Mouse (Mus musculus) urinary bladder, postnatal 4 days (tissue): ENCODE measurements around the gene Ttc19.
"Not testable (repeated sequence)": the region's sequence is repeated elsewhere in the genome, so short reads cannot be mapped to it uniquely, and the experiment has no call there.

ENCODE experiments used
- DNase-seq, 2 experiments: peaks; one replicate each; pipeline ENCODE4 v3.0.0; 2021 to 2022; ENCODE audit warnings: low spot score in 2 of 2

Ttc19 gene

DNA sequence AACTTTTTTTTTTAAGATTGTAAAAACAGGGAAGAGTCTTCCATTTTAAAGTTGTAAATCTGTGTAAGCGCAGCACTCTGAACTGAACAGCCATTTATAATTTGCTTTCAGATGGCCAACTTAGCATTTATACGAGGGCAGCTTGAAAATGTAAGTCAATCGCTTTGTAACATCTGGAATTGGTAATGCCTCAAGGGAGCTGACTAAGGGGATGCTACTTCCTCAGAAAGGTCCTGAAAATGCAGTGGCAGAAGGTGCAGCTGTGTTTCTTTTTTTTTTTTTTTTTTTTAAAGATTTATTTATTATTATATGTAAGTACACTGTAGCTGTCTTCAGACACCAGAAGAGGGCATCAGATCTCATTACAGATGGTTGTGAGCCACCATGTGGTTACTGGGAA is 2.7 kb downstream of the Ttc19 start:
- not testable (repeated sequence) for DNase-seq

DNA sequence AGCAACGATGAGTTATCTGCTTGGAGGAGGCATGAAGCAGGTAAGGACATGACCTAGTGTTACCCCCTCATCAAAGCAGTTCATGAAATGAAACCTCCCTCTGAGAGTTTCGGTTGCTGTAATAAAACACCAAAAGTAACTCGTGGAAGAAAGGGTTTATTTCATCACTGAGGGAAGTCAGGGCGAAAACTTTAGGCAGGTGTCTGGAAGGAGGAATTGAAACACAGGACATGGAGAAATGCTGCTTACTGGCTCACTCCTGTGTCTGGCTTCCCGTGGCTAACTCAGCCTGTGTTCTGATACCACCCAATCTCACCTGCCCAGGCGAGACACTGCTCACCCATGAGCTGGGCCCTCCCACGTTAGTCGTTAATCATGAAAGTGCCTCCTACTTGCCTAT is 3.7 kb downstream of the Ttc19 start:
- DNase-seq = no peak

DNA sequence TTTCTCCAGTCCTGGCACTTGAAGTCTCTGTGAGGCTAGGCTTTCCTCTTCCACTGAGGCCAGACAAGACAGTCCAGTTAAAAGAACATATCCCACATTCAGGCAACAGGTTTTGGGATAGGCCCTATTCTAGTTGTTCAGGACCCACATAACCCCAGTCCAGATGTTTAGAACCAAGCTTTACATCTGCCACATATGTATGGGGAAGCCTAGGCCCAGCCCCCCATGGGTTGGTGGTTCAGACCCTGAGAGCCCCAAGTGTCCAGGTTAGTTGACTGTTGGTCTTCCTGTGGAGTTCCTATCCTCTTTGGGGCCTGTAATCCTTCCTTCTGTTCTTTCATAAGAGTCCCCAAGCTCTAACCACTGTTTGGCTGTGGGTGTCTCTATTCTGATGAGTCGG is 6.4 kb downstream of the Ttc19 start:
- no peak for DNase-seq

DNA sequence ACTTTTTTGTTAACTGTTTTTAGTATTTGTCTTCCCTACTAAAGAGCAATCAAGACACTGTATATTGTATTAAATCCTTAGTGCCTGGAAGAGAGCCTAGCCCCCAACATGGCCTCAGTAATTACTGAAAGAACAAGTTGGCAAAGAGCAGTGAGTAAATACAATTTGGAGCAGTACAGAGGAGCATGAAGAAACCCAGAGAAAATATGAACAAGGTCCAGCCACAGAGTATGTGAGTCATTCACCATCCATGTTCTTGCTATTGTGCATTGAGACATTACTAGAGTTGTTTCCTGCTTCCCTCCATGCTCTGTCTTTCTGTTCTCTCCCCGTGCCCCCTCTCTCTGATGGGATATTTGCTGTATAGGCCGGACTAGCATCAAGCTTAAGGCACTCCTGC is 12.8 kb downstream of the Ttc19 start:
- DNase-seq = no peak

DNA sequence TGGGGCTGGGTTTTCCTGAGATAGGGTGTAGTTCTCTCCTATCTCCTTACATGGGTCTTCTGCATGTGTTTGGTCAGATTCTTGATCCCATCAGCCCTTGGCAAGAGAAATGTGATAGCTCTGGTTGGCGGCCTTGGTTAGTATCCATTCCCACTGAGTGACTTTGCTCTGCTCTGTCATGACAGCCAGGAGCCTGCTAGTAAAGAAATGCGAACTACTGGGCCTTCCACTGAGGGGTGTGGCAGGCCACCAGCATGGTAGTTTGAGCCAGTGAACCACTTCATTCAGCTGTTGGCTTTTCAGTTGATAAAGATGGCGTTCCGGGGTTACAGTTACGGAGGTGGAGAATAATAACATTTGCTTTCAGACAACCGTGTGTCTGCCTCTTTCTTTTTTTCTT is 17.6 kb downstream of the Ttc19 start:
- no peak for DNase-seq

DNA sequence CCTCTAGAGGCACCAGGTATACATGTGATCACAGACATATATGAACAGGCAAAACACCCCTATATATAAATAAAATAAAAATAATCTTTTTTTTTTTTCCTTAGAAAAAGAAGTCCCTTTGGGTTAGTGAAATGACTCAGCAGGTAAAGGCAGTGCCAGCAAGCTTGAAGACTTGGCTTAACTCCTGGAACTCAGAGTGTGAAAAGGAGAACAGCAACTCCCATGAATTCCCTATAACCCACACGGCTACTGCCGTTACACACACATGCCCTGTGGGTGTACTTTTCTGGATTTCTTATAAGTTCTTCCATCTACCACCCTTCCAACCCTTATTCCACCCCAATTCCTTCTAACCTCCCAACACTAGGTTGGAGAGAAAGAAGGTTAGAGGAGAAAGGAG is 24.6 kb downstream of the Ttc19 start:
- no peak for DNase-seq

DNA sequence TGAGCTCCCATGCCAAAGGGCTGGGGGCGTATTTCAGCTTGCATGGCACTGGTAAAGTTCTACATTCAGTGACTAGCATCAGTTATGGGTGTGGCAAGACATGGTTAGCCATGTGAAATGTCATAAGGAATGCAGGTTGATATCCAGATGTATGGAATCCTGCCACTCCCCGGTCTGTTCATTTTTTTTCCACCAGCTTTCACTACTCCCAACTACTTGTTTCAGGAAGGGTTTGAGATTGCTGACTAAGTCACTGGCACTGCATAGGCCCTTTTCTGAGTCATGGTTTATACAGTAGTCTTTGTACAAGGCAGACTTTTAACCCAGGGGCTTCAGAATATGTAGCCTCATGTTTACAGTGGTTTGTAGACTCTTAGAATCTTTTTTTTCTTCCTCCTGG is 28.0 kb downstream of the Ttc19 start:
- DNase-seq = no peak

DNA sequence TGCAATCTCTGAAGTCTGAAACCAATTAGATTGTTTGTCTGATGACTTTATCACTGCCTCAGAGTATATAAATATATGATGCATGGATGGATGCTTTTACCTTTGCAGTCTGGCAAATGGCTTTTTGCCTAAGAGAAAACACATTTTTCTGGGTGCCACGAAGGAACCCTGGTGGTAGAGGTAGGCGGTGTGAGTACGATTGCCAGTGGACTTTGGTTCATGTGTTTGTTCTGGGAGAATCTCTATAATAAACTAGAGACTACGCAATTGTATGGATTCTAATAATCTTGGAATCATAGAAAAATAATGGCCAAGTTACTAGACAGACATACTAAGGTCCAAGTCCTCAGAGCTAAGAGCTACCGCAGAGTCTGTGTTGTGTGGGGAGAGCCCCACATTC is 33.7 kb downstream of the Ttc19 start:
- DNase-seq = no peak

DNA sequence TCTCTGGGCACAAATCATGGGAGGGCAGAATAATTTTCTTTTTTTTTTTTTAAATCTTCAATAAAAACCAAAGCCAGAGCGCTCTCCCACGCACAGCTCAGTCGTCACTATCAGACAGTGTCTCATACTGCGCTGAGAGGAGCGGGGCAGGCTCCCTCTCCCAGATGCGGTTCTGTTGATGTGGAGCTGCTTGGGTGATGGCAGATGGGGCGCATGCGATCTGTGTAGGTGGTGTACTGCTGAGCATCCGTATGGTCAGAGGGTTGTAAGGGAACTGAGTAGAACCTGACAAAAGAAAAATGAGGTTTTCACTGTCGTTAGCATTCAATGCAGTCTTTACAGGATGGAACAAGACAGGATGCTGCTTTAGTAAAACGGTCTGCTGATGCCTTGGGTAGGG is 36.5 kb downstream of the Ttc19 start:
- DNase-seq = no peak

DNA sequence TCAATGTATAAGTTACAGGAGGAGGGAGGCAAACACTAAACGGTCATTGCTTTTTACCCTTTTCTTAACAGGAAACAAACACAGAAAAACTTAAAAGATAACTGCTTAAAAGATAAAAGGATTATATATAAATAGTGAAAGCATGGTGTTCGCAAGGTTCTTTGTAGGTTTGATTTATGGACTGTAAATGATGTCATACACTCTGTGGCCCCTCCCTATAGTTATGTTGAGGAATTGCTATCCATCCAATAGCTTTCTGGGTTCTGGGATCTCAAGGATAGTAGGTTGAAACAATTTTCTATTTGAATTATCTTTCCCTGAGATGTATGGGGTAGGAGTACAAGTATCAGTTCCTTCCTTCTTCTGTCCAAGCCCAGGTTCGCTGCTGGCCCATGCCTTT is 38.8 kb downstream of the Ttc19 start:
- DNase-seq = no peak

DNA sequence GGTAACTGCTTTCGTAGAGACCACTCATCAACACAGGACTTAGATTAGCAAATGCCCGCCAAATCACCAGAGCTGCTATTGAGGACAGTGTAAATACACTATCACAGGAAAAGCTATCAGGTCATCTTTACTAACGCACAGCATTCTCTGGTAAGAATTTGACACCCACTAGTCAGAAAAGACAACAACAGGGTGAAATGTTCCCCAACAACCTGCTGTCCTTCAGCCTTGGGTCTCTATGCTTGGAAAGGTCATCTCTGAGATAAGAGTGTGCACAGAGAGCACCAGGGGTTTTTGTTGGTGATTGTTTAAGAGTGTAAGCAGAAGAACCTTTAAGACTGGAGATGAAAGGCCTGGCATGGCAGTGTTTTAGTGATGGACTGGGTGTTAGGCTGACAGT is 42.4 kb downstream of the Ttc19 start:
- DNase-seq = no peak

DNA sequence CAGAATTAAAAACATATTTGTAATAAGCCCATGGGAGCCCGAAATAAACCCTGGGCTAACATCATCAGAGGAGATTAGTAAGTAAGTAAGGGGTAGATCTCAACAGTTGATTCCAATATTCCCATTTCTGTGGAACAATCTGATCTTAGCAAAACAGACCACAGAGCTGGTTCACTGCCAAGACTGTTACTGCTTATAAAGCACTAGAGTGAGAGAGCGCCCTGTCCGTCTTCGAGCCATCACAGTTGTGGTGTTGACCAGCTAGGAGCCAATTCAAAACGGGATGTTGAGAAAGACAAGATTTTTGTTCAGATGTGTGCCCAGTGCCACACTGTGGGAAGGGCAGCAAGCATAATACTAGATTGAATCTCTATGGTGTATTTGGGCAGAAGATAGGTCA is 49.9 kb downstream of the Ttc19 start:
- no peak for DNase-seq

DNA sequence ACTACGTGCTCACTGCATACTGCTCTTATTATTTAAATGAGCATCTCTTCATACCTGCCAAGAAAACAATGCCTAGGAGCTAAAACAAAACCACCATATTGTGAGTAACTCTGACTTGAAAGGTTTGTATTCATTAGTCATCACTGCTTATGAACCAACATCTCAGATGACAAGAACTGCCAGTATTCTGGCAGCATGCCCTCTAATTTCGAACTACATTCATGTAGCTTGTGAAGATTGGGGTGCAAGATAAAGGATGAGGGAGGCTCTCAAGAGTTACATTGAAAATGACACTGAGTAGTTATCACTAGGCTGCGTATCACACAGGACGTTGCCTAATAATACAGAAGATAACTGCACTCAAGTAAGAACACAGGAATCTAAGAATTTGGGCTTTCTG is 51.0 kb downstream of the Ttc19 start:
- DNase-seq = no peak

DNA sequence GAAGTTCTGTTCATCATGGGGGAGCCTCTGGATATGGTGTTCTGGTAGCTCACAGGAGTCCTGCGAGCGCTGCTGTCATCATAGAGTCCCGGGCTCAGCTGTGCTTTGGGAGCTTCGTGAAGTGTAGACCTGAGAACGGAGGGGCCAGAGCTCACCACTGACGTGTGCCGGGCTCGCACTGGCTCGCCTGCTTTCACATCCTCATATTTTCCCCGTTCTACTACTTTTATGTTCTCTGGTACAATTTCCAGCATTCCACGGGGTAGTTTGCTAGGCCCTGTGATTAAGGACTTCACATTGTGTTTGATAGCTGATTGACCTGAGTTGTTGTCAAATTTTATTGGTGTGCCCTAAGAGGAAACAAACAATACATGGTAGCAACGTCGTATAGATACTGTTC is 61.7 kb downstream of the Ttc19 start:
- DNase-seq = no peak

DNA sequence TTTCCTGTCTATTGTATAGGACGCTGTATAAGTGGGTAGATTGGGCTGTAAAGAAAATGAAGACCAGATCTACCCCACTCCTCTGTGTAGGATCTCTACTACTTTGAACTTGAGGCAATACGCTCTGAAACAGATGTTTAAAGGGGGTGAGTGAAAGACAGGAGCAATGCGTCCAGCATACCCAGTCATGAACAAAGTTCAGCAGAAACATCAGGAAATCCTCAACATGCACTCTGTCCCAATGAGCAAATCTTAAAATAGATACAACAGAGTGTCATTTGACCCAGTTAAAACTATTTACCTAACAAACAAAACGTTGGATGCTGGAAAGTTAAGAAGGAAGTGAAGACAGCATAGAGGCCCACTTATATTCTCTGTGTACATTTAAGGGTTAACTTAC is 70.7 kb downstream of the Ttc19 start:
- no peak for DNase-seq

DNA sequence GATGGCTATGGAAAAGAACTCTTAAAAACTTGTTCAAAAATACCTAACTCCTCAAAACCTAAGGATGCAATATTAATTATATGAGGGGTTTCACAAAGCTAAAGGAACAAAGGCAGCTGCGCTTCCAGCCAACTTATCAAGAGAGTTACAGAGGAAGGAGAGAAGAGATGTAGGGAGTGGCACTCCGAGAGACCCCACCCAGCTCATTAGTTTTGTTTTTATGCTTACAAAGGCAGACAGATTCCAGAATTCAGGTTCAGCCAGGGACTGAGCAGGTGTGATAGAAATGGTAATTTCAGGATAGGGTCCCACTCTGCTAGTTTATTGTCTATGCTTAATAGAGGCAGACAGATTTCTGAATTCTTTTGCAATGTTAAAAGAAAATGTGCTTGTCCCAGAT is 73.9 kb downstream of the Ttc19 start:
- no peak for DNase-seq

DNA sequence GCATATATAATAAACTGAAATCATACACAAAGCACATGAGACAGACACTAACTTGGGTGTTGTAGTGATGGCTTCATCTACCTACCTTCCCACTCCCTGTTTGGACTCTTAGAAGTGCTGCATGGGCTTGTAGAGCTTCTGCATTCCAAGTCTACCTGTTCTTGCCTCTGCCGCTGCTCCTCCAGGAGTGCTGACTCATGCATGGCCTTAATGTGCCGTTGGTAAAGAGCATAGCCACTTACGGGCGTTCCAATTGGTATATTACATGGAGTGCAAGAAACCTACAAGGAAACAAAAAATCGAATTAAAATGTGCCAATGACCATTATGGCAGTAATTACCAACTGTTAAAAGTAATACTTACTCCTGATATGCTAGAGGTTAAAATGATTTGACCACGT is 85.6 kb downstream of the Ttc19 start:
- no peak for DNase-seq

DNA sequence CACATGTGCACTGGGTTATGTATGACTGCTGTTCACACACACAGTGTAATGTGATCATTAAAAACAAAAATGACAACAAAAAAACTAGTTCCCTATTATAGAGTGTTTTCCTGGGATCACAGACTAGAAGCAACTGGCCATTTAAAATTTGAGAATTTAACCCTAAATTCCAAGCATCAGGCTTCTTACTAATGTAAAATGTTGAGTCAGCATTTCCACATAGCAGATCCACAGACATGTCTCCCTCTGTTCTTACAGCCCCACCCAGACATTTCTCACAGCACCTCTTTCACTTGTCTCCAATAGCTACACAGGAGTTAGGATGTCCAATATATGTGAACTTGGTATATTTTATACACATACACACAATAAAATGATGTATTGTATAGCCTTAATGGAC is 88.7 kb downstream of the Ttc19 start:
- DNase-seq = no peak

DNA sequence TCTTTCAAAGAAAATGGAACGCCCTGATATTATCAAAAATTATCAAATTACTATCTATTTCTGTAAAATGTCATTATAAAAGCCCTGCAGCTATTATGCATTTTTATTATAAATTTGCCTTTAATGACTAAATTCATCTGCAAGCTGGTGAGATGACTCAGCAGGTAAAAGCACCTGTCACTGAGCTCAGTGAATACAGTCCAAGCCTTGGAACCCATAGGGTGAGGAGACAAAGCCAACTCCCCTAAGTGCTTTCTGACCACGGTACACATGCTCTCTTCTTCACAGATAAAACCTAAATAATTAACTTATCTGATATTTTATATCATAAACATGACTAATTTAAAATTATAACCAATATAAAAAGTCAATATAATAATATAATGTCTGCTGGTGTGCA is 90.5 kb downstream of the Ttc19 start:
- no peak for DNase-seq

DNA sequence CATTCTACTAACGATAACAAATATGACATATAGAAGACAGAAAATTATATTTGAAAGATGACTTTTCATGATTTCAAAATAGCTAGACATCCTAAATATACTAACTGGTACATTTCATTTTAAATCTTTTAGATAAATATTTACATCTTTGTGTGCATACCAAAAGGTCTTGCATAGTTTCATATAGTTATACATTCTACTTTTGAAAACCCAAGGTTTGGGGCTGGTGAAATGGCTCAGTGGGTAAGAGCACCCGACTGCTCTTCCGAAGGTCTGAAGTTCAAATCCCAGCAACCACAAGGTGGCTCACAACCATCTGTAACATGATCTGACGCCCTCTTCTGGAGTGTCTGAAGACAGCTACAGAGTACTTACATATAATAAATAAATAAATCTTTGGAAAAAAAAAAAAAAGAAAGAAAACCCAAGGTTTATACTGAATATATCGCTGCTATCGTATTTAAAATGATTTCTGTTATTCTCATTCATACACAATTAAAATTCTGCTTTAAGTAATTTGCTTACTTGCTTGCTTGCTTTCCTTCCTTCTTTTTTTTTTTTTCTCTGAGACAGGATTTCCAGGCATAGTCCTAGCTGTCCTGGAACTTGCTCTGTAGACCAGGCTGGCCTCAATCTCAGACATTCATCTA is 96.1 kb downstream of the Ttc19 start:
- not testable (repeated sequence) for DNase-seq
